Mouse (Mus musculus): ENCODE data around the gene Atrn. TPM values are rescaled to one million over a fixed set of nuclear protein-coding genes. Genes with fewer than 3 reads are reported as not detected.

The Atrn gene
- polyA plus RNA-seq, 1 experiment from 2014 or later = 8.4 TPM

DNA sequence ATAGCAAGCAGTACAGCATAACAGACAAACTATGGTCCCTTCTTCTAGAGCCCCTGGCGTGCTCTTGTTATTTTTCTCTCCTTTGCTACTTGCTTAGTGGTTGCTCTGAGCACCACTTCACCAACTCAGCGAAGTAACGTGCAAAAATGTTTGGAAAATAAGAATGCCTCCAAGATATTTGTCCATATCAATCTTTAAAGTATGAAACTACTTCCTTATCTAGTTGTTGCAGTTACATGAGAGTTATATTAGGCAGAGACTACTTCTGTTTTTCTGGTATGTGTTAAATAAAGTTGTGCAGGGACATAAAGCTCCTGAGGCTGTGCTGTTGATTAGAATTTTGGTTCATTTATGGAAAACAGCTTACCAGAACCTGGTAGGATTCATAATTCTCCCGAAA lies 64.7 kb downstream of the Atrn start:
- Histone ChIP-seq H3K36me3 (replicated peaks; ENCODE audit: control insufficient read depth, insufficient read depth, low read depth, low read length) (no peaks in the 10 kb centered on the region), H3K27me3 (ENCODE audit: control insufficient read depth, insufficient read depth, low read length) (no peaks in the 10 kb centered on the region), H3K9ac (replicated peaks; ENCODE audit: low read length) (no peak overlapping the region), H3K4me1 (ENCODE audit: control insufficient read depth, insufficient read depth, low read length) (no peaks in the 10 kb centered on the region), H3K9me3 (replicated peaks; ENCODE audit: control insufficient read depth, low read length) (no peaks in the 10 kb centered on the region), H3K27ac (replicated peaks; ENCODE audit: low read depth, low read length) (no peak overlapping the region), H3K4me2 (ENCODE audit: low read depth, low read length) (no peak overlapping the region), H3K4me3 (ENCODE audit: low read depth, low read length) (no peak overlapping the region)
- no peak for ATAC-seq (replicated peaks; ENCODE audit: insufficient number of reproducible peaks, low FRiP score, low TSS enrichment, low read depth)
- 92% methylated on average over 4 of the region's 4 CpGs for WGBS
- DNase-seq (ENCODE audit: low spot score) = no peak

DNA sequence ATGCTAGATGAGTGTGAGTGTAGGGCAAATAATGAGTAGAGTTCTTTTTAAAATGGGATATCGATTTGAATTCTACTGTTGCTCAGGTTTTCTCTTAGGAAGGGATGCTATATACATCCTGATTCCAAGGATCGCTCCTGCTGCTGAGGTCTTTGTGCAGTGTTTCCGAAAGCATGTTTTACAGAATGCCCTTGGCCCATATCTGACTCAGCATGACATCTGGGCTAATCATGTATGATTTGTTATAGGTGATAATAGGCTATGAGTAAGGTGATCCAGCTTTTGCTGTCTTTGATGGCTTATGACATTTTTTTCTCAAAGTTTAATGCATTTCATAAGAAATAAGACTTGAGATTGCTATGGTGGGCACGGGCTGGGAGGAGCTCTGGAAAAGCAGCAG lies 66.1 kb downstream of the Atrn start:
- Histone ChIP-seq H3K9me3 (replicated peaks; ENCODE audit: control insufficient read depth, low read length) (no peaks in the 10 kb centered on the region), H3K4me1 (ENCODE audit: control insufficient read depth, insufficient read depth, low read length) (no peaks in the 10 kb centered on the region), H3K9ac (replicated peaks; ENCODE audit: low read length) (no peak overlapping the region), H3K27me3 (ENCODE audit: control insufficient read depth, insufficient read depth, low read length) (no peaks in the 10 kb centered on the region), H3K4me3 (ENCODE audit: low read depth, low read length) (no peak overlapping the region), H3K36me3 (replicated peaks; ENCODE audit: control insufficient read depth, insufficient read depth, low read depth, low read length) (no peaks in the 10 kb centered on the region), H3K4me2 (ENCODE audit: low read depth, low read length) (no peak overlapping the region), H3K27ac (replicated peaks; ENCODE audit: low read depth, low read length) (no peak overlapping the region)
- ATAC-seq (replicated peaks; ENCODE audit: insufficient number of reproducible peaks, low FRiP score, low TSS enrichment, low read depth) (no peak), DNase-seq (ENCODE audit: low spot score) (no peak)
- WGBS = 90% methylated on average over 4 of the region's 4 CpGs

DNA sequence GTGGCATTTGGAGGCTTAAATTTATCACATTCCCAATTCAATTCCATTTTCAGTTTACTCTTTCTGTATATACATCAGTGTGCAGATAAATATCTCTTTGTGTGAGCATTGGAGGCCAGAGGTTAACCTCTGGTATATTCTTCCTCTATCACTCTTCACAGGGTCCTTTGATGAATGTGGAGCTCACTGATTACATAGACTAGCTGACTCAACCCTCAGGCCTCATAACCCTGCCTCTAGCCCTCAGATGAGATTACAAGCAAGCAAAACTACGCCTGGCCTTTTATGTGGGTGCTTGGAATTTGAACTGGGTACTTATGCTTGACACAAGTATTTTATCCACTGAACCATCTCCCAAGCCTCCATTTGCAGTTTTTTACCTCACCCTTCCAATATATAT lies 68.6 kb downstream of the Atrn start:
- no peaks in the 10 kb centered on the region for H3K27me3 ChIP-seq (ENCODE audit: control insufficient read depth, insufficient read depth, low read length)
- WGBS = 77% methylated on average over 1 of the region's 1 CpGs
- no peaks in the 10 kb centered on the region for H3K9me3 ChIP-seq (replicated peaks; ENCODE audit: control insufficient read depth, low read length)
- no peaks in the 10 kb centered on the region; the same call in 1 of the 2 replicates for H3K36me3 ChIP-seq (replicated peaks; ENCODE audit: control insufficient read depth, insufficient read depth, low read depth, low read length)
- DNase-seq (ENCODE audit: low spot score) = no peak
- H3K4me1 ChIP-seq (ENCODE audit: control insufficient read depth, insufficient read depth, low read length) = no peaks in the 10 kb centered on the region
- H3K9ac ChIP-seq (replicated peaks; ENCODE audit: low read length) = no peak overlapping the region
- no peak overlapping the region for H3K27ac ChIP-seq (replicated peaks; ENCODE audit: low read depth, low read length)
- no peak overlapping the region for H3K4me3 ChIP-seq (ENCODE audit: low read depth, low read length)
- ATAC-seq (replicated peaks; ENCODE audit: insufficient number of reproducible peaks, low FRiP score, low TSS enrichment, low read depth) = no peak
- no peak overlapping the region for H3K4me2 ChIP-seq (ENCODE audit: low read depth, low read length)

DNA sequence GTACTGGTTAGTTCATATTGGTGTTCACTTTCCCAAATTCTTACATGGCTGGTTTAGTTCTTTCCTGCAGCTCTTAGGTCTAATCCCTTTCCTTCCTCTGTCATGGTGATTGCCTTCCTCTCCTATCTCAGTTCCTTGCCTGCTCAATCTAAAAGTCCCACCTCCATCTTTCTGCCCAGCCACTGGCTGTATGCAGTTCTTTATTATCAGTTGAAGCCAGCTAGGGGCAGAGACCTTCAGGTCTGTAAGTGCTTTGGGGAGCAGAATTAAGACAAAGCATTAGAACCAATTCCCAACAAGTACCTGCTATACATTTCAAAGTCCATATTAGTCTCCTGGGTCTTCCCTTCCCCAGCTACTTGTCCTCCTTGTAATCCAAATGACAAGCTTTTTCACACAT lies 71.3 kb downstream of the Atrn start:
- no peak overlapping the region for H3K4me2 ChIP-seq (ENCODE audit: low read depth, low read length)
- H3K27me3 ChIP-seq (ENCODE audit: control insufficient read depth, insufficient read depth, low read length) = no peaks in the 10 kb centered on the region
- no peaks in the 10 kb centered on the region for H3K4me1 ChIP-seq (ENCODE audit: control insufficient read depth, insufficient read depth, low read length)
- H3K36me3 ChIP-seq (replicated peaks; ENCODE audit: control insufficient read depth, insufficient read depth, low read depth, low read length) = no peaks in the 10 kb centered on the region; the same call in 1 of the 2 replicates
- no peak overlapping the region for H3K27ac ChIP-seq (replicated peaks; ENCODE audit: low read depth, low read length)
- ATAC-seq (replicated peaks; ENCODE audit: insufficient number of reproducible peaks, low FRiP score, low TSS enrichment, low read depth) = no peak
- no peak overlapping the region for H3K9ac ChIP-seq (replicated peaks; ENCODE audit: low read length)
- H3K9me3 ChIP-seq (replicated peaks; ENCODE audit: control insufficient read depth, low read length) = no peaks in the 10 kb centered on the region
- no peak for DNase-seq (ENCODE audit: low spot score)
- H3K4me3 ChIP-seq (ENCODE audit: low read depth, low read length) = no peak overlapping the region

DNA sequence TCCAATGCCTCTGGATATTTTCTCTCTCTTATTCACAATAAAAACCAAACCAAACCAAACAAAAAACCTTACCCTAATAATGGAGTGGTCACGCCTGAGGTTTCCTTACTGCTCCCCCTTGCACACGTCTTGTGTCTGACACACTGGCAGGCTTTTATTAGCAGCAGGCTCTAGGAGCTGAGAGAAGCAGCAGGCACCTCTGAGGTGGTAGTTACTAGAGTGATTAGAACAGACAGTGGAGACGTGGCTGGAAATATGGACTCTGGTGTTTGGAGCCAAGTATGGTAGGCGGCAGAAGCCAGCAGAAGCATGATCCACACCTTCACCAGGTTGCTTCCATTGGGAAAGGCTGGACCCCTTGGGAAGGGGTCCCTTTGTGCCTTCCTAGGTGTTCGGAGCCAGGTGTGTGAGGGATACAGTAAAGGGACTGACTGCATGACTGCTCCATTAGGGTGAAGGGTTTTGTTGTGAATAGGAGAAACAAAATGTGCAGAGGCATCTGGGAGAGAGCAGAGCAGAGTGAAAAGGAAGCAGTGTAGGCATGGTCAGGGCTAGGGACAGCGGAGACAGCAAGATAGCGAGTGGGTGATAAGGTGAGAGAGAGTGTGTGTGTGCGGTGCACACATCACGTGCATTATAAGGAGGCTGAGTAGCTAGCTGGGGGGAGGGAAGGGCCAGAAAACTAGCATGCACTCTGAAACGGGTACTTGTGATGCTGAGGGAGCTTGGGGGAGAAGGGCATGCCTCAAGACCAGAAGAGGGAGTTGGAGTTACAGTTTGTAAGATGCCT lies 72.0 kb downstream of the Atrn start:
- H3K27ac ChIP-seq (replicated peaks; ENCODE audit: low read depth, low read length) = no peak overlapping the region
- H3K27me3 ChIP-seq (ENCODE audit: control insufficient read depth, insufficient read depth, low read length) = no peaks in the 10 kb centered on the region
- no peaks in the 10 kb centered on the region for H3K9me3 ChIP-seq (replicated peaks; ENCODE audit: control insufficient read depth, low read length)
- H3K9ac ChIP-seq (replicated peaks; ENCODE audit: low read length) = no peak overlapping the region
- H3K36me3 ChIP-seq (replicated peaks; ENCODE audit: control insufficient read depth, insufficient read depth, low read depth, low read length) = no peaks in the 10 kb centered on the region; the same call in 1 of the 2 replicates
- 81% methylated on average over 10 of the region's 10 CpGs for WGBS
- no peaks in the 10 kb centered on the region for H3K4me1 ChIP-seq (ENCODE audit: control insufficient read depth, insufficient read depth, low read length)
- DNase-seq (ENCODE audit: low spot score) (no peak), ATAC-seq (replicated peaks; ENCODE audit: insufficient number of reproducible peaks, low FRiP score, low TSS enrichment, low read depth) (no peak)
- H3K4me3 ChIP-seq (ENCODE audit: low read depth, low read length) = no peak overlapping the region
- no peak overlapping the region for H3K4me2 ChIP-seq (ENCODE audit: low read depth, low read length)

- Histone ChIP-seq H3K27ac (replicated peaks; ENCODE audit: low read depth, low read length) (no peak overlapping the region), H3K4me3 (ENCODE audit: low read depth, low read length) (no peak overlapping the region), H3K9me3 (replicated peaks; ENCODE audit: control insufficient read depth, low read length) (no peaks in the 10 kb centered on the region), H3K9ac (replicated peaks; ENCODE audit: low read length) (no peak overlapping the region), H3K4me1 (ENCODE audit: control insufficient read depth, insufficient read depth, low read length) (no peaks in the 10 kb centered on the region), H3K27me3 (ENCODE audit: control insufficient read depth, insufficient read depth, low read length) (no peaks in the 10 kb centered on the region), H3K4me2 (ENCODE audit: low read depth, low read length) (no peak overlapping the region), H3K36me3 (replicated peaks; ENCODE audit: control insufficient read depth, insufficient read depth, low read depth, low read length) (no peaks in the 10 kb centered on the region; the same call in 1 of the 2 replicates)
- no peak for ATAC-seq (replicated peaks; ENCODE audit: insufficient number of reproducible peaks, low FRiP score, low TSS enrichment, low read depth)
- no peak for DNase-seq (ENCODE audit: low spot score)
Measured at GRCm38 (mm10) chr2:130979138-130979537, 72.8 kb downstream of the Atrn start.

DNA sequence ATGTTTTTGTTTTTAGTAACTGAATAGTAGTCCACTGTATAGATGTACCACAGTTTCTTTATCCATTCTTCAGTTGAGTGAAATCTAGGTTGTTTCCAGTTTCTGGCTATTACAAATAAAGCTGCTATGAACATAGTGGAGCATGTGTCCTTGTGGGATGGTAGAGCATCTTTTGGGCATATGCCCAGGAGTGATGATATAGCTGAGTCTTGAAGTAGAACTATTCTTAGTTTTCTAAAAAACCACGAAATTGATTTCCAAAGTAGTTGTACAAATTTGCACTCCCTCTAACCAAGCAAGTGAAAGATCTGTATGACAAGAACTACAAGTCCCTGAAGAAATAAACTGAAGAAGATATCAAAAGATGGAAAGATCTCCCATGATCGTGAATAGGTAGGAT lies 86.5 kb downstream of the Atrn start:
- no peaks in the 10 kb centered on the region for H3K9me3 ChIP-seq (replicated peaks; ENCODE audit: control insufficient read depth, low read length)
- H3K36me3 ChIP-seq (replicated peaks; ENCODE audit: control insufficient read depth, insufficient read depth, low read depth, low read length) = no peaks in the 10 kb centered on the region
- no peak overlapping the region for H3K4me2 ChIP-seq (ENCODE audit: low read depth, low read length)
- no peak overlapping the region for H3K9ac ChIP-seq (replicated peaks; ENCODE audit: low read length)
- H3K4me1 ChIP-seq (ENCODE audit: control insufficient read depth, insufficient read depth, low read length) = no peaks in the 10 kb centered on the region
- WGBS = 91% methylated on average over 2 of the region's 2 CpGs
- DNase-seq (ENCODE audit: low spot score) = no peak
- H3K27ac ChIP-seq (replicated peaks; ENCODE audit: low read depth, low read length) = no peak overlapping the region
- H3K4me3 ChIP-seq (ENCODE audit: low read depth, low read length) = no peak overlapping the region
- no peaks in the 10 kb centered on the region for H3K27me3 ChIP-seq (ENCODE audit: control insufficient read depth, insufficient read depth, low read length)
- no peak for ATAC-seq (replicated peaks; ENCODE audit: insufficient number of reproducible peaks, low FRiP score, low TSS enrichment, low read depth)

DNA sequence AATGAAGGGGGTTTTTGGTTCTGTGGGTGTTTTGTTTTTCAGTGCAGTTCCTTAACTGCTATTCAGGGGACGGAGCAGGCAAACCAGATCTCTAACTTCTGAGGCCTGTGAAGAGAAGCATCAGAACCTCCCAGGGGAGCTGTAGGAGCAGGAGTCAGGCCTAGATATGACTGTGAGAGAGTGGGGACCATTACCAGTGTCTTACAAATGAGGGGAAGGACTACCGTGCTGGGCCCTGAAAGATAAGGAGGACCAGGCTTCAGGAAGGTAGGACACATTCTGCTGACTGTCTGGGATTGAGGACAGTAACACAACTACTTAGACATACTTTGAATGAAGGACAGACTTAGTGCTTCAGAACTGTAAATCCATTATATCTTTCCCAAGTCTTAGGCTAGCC lies 102.8 kb downstream of the Atrn start:
- H3K4me2 ChIP-seq (ENCODE audit: low read depth, low read length) = no peak overlapping the region
- ATAC-seq (replicated peaks; ENCODE audit: insufficient number of reproducible peaks, low FRiP score, low TSS enrichment, low read depth) (no peak), DNase-seq (ENCODE audit: low spot score) (no peak)
- no peaks in the 10 kb centered on the region for H3K9me3 ChIP-seq (replicated peaks; ENCODE audit: control insufficient read depth, low read length)
- no peaks in the 10 kb centered on the region for H3K27me3 ChIP-seq (ENCODE audit: control insufficient read depth, insufficient read depth, low read length)
- H3K36me3 ChIP-seq (replicated peaks; ENCODE audit: control insufficient read depth, insufficient read depth, low read depth, low read length) = peaks cover 3% of the 10 kb centered on the region; the same call in 1 of the 2 replicates
- no peak overlapping the region for H3K9ac ChIP-seq (replicated peaks; ENCODE audit: low read length)
- 85% methylated on average over 2 of the region's 2 CpGs for WGBS
- H3K4me1 ChIP-seq (ENCODE audit: control insufficient read depth, insufficient read depth, low read length) = no peaks in the 10 kb centered on the region
- no peak overlapping the region for H3K4me3 ChIP-seq (ENCODE audit: low read depth, low read length)
- H3K27ac ChIP-seq (replicated peaks; ENCODE audit: low read depth, low read length) = no peak overlapping the region
